Mouse (Mus musculus) midbrain, embryonic 11.5 days (tissue): ENCODE measurements at regions not wholly inside any gene's neighbourhood (a gene's known extent, or its start where the extent isn't known, plus 50 kb on each side); places are given as distances from the start of the nearest gene placed in this dataset.
"Not testable (repeated sequence)": the region's sequence is repeated elsewhere in the genome, so short reads cannot be mapped to it uniquely, and the experiment has no call there.

ENCODE experiments used
- ATAC-seq: fragments of 200-750 bp; cut with Nextera tagmentation; 2 replicates; pipeline ENCODE4 v1.8.0; 2017; ENCODE audit warnings: moderate TSS enrichment, moderate library complexity; ENCODE audit not compliant: low FRiP score
- DNase-seq: peaks from one replicate; pipeline ENCODE4 v3.0.0; 2015; ENCODE audit warnings: low spot score; ENCODE audit errors: missing footprints
- H3K27ac ChIP-seq: fragments of 300-500 bp; sonication (generic); 2 replicates; pipeline ENCODE4 v1.5.1; 2014; ENCODE audit warnings: low read depth, low read length
- H3K27me3 ChIP-seq: fragments of 300-500 bp; sonication (generic); 2 replicates; pipeline ENCODE4 v1.6.1; 2014; ENCODE audit warnings: mild to moderate bottlenecking, low read length, moderate library complexity, mixed read lengths; ENCODE audit not compliant: control insufficient read depth, insufficient read depth
- H3K36me3 ChIP-seq: fragments of 300-500 bp; sonication (generic); 2 replicates; pipeline ENCODE4 v1.6.1; 2014; ENCODE audit warnings: mild to moderate bottlenecking, low read length, moderate library complexity, mixed read lengths; ENCODE audit not compliant: control insufficient read depth, insufficient read depth
- H3K4me1 ChIP-seq: fragments of 300-500 bp; sonication (generic); 2 replicates; pipeline ENCODE4 v1.6.1; 2014; ENCODE audit warnings: low read length; ENCODE audit not compliant: control insufficient read depth, insufficient read depth
- H3K4me2 ChIP-seq: fragments of 300-500 bp; sonication (generic); 2 replicates; pipeline ENCODE4 v1.6.1; 2014; ENCODE audit warnings: mild to moderate bottlenecking, moderate library complexity
- H3K4me3 ChIP-seq: fragments of 300-500 bp; sonication (generic); 2 replicates; pipeline ENCODE4 v1.5.1; 2014; ENCODE audit warnings: low read depth, low read length
- H3K9ac ChIP-seq: fragments of 300-500 bp; sonication (generic); 2 replicates; pipeline ENCODE4 v1.6.1; 2014; ENCODE audit warnings: low read length
- H3K9me3 ChIP-seq: fragments of 300-500 bp; sonication (generic); 2 replicates; pipeline ENCODE4 v1.6.1; 2016; ENCODE audit warnings: low read length; ENCODE audit not compliant: control insufficient read depth
- WGBS: fragments of 180-500 bp; shearing (Covaris S2); extraction: QIAGEN DNeasy Blood & Tissue Kit; methylation state at CpG from one replicate; pipeline ENCODE4 v1.1.7; 2014; 5-methylcytosine and 5-hydroxymethylcytosine counted together

GRCm38 (mm10) chr4:67378632-67379031 lies 551.2 kb downstream of the Tlr4 start:
- Histone ChIP-seq H3K9me3 (no peaks in the 10 kb centered on the region), H3K27ac (no peak overlapping the region), H3K4me3 (no peak overlapping the region), H3K4me1 (no peaks in the 10 kb centered on the region), H3K36me3 (no peaks in the 10 kb centered on the region), H3K9ac (no peak overlapping the region), H3K27me3 (no peaks in the 10 kb centered on the region), H3K4me2 (no peak overlapping the region)
- WGBS, result 92% methylated on average over 4 of the region's 4 CpGs
- DNase-seq, result no peak
- no peak for ATAC-seq

- Histone ChIP-seq H3K9me3 (no peaks in the 10 kb centered on the region), H3K4me2 (no peak overlapping the region), H3K27ac (no peak overlapping the region), H3K27me3 (no peaks in the 10 kb centered on the region), H3K36me3 (no peaks in the 10 kb centered on the region), H3K9ac (no peak overlapping the region), H3K4me3 (no peak overlapping the region), H3K4me1 (no peaks in the 10 kb centered on the region)
- DNase-seq (no peak), ATAC-seq (no peak)
- whole genome bisulfite sequencing, result 94% methylated on average over 2 of the region's 2 CpGs
Measured at GRCm38 (mm10) chr4:67387834-67388233, 560.5 kb downstream of the Tlr4 start.

GRCm38 (mm10) chr4:67402977-67403376 lies 575.6 kb downstream of the Tlr4 start:
- WGBS, result 94% methylated on average over 4 of the region's 4 CpGs
- no peaks in the 10 kb centered on the region for H3K36me3 ChIP-seq
- no peak overlapping the region for H3K4me2 ChIP-seq
- DNase-seq, result no peak
- H3K4me1 ChIP-seq, result no peaks in the 10 kb centered on the region
- no peaks in the 10 kb centered on the region for H3K9me3 ChIP-seq
- no peak overlapping the region for H3K9ac ChIP-seq
- no peak overlapping the region for H3K4me3 ChIP-seq
- H3K27ac ChIP-seq, result no peak overlapping the region
- no peaks in the 10 kb centered on the region for H3K27me3 ChIP-seq
- no peak for ATAC-seq

GRCm38 (mm10) chr4:67424064-67424463 lies 596.7 kb downstream of the Tlr4 start:
- no peak overlapping the region for H3K27ac ChIP-seq
- H3K9ac ChIP-seq, result no peak overlapping the region
- H3K36me3 ChIP-seq, result no peaks in the 10 kb centered on the region
- no peak overlapping the region for H3K4me2 ChIP-seq
- H3K27me3 ChIP-seq, result no peaks in the 10 kb centered on the region
- H3K9me3 ChIP-seq, result no peaks in the 10 kb centered on the region
- WGBS, result 78% methylated on average over 1 of the region's 1 CpGs
- H3K4me1 ChIP-seq, result no peaks in the 10 kb centered on the region
- no peak for DNase-seq
- no peak overlapping the region for H3K4me3 ChIP-seq
- ATAC-seq, result no peak

GRCm38 (mm10) chr4:67425712-67426111 lies 598.3 kb downstream of the Tlr4 start:
- ATAC-seq, result peak; percentile 75; the same call in 1 of the 2 replicates
- WGBS, result 84% methylated on average over 6 of the region's 6 CpGs

GRCm38 (mm10) chr4:67447835-67448234 lies 620.5 kb downstream of the Tlr4 start:
- Histone ChIP-seq H3K9ac (no peak overlapping the region), H3K9me3 (no peaks in the 10 kb centered on the region), H3K4me3 (no peak overlapping the region), H3K36me3 (no peaks in the 10 kb centered on the region), H3K27ac (no peak overlapping the region), H3K4me2 (no peak overlapping the region), H3K4me1 (no peaks in the 10 kb centered on the region), H3K27me3 (no peaks in the 10 kb centered on the region)
- WGBS, result 88% methylated on average over 3 of the region's 3 CpGs
- no peak for DNase-seq
- no peak for ATAC-seq

More at GRCm38 (mm10) chr4:67425712-67426111, 598.3 kb downstream of the Tlr4 start:
- Histone ChIP-seq H3K4me1 (no peaks in the 10 kb centered on the region), H3K4me3 (no peak overlapping the region), H3K27me3 (no peaks in the 10 kb centered on the region), H3K4me2 (no peak overlapping the region), H3K9ac (no peak overlapping the region), H3K36me3 (no peaks in the 10 kb centered on the region), H3K9me3 (no peaks in the 10 kb centered on the region), H3K27ac (no peak overlapping the region)
- DNase-seq, result no peak

GRCm38 (mm10) chr4:67459871-67460270 lies 632.5 kb downstream of the Tlr4 start:
- not testable (repeated sequence) for H3K27ac ChIP-seq, H3K36me3 ChIP-seq, DNase-seq, H3K4me3 ChIP-seq, H3K4me2 ChIP-seq, ATAC-seq, H3K4me1 ChIP-seq, H3K9me3 ChIP-seq, H3K9ac ChIP-seq, H3K27me3 ChIP-seq
- WGBS, result 94% methylated on average over 2 of the region's 2 CpGs

- 82% methylated on average over 1 of the region's 1 CpGs for WGBS
Measured at GRCm38 (mm10) chr4:67473034-67473433, 645.6 kb downstream of the Tlr4 start.

GRCm38 (mm10) chr4:67477264-67477845 lies 650.0 kb downstream of the Tlr4 start:
- Histone ChIP-seq H3K4me2 (no peak overlapping the region), H3K4me1 (no peaks in the 10 kb centered on the region), H3K27me3 (no peaks in the 10 kb centered on the region), H3K36me3 (no peaks in the 10 kb centered on the region), H3K9me3 (no peaks in the 10 kb centered on the region), H3K27ac (no peak overlapping the region), H3K4me3 (no peak overlapping the region), H3K9ac (no peak overlapping the region)
- ATAC-seq (peak; percentile 94), DNase-seq (peak; percentile 95)
- 9% methylated on average over 6 of the region's 6 CpGs for WGBS

More at GRCm38 (mm10) chr4:67473034-67473433, 645.6 kb downstream of the Tlr4 start:
- Histone ChIP-seq H3K4me3 (no peak overlapping the region), H3K27ac (no peak overlapping the region), H3K4me2 (no peak overlapping the region), H3K4me1 (no peaks in the 10 kb centered on the region), H3K9me3 (no peaks in the 10 kb centered on the region), H3K36me3 (no peaks in the 10 kb centered on the region), H3K27me3 (no peaks in the 10 kb centered on the region), H3K9ac (no peak overlapping the region)
- ATAC-seq (no peak), DNase-seq (no peak)
